Mouse (Mus musculus): Measurements from ENCODE around the gene Bdkrb2. TPM values are rescaled to one million over a fixed set of nuclear protein-coding genes. Genes with fewer than 3 reads are reported as not detected.

Gene Bdkrb2
- 1.8 and 2.1 TPM in 2 replicates for polyA plus RNA-seq (2015; fragmentation: Nextera tagmentation; extraction: Ambion mirVana)

DNA sequence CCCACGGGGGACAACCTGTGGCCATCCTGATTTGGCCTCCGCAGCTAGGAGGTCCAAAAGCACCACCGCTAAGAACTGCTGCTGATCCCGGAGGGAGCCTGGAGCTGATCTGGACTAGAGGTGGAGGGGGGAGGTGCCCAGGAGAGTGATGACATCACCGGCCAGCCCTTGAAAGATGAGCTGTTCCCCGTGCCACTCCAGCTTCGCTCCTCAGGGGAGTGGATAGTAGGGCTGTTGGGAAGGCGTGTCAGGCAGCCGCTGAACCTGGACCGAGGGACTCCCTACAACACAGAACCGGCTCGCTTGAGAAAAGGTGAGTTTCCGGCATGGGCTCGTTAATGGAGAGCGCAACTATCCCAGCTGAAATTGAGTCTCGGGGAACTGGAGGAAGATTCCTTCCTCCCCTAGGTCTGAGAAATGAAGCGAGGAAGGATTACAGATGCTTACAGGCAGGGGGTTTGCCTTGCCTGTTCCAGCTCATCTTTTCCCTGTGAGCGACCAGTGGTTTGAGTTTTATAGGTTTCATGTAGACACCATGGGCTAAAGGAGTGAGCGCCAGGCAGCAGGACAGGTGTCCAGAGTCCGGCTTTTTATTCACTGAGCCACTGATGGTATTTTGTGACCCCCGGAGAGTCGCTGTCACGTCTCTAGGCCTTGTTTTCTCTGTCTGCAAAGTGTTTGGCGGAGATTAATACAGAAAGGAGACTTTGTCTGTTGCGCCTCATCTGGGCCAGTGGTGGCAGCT is at the start of gene Bdkrb2:
Gene Bdkrb2 (plus strand): TSS at position 291 of the 745 bp plus-strand sequence.
- Histone ChIP-seq H3K4me2 (replicated peaks) (peak within 1 kb of the TSS; percentile 70), H3K4me1 (peaks cover 38% of the 10 kb centered on the region), H3K4me3 (peak within 1 kb of the TSS; percentile 39), H3K36me3 (no peaks in the 10 kb centered on the region), H3K9ac (peak within 1 kb of the TSS; percentile 57), H3K9me3 (peaks cover 7% of the 10 kb centered on the region), H3K27ac (no peak within 1 kb of the TSS), H3K27me3 (peaks cover 57% of the 10 kb centered on the region)
- WGBS: 5% methylated on average over 25 of the region's 25 CpGs
- ATAC-seq (ENCODE audit: low FRiP score, low read depth): peak; percentile 49; the same call in 1 of the 2 replicates

DNA sequence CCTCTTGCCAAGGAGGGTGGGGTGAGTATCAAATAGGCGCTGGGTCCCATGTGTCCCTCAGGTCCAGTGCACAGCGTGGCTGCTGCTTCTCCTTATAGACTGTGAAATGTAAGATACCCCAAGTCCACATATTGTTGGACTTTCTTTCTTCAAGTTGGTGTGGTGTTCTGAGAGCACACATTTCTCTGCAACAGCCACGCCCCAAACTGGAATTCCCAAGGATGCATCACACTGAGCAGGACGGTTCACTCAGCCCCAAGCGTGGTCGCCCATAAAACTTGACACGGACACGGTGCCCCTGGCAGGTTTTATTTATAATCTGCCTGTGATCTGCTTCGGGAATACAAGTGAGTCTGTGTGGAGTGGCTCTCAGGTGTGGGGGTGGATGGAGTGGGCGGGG is 48.9 kb upstream of the Bdkrb2 start:
- Histone ChIP-seq H3K9ac (no peak overlapping the region), H3K4me3 (no peak overlapping the region), H3K4me1 (peaks cover 7% of the 10 kb centered on the region), H3K36me3 (no peaks in the 10 kb centered on the region), H3K9me3 (no peaks in the 10 kb centered on the region), H3K27ac (no peak overlapping the region), H3K27me3 (no peaks in the 10 kb centered on the region), H3K4me2 (replicated peaks) (no peak overlapping the region)
- ATAC-seq (ENCODE audit: low FRiP score, low read depth): no peak
- 60% methylated on average over 10 of the region's 10 CpGs for WGBS

DNA sequence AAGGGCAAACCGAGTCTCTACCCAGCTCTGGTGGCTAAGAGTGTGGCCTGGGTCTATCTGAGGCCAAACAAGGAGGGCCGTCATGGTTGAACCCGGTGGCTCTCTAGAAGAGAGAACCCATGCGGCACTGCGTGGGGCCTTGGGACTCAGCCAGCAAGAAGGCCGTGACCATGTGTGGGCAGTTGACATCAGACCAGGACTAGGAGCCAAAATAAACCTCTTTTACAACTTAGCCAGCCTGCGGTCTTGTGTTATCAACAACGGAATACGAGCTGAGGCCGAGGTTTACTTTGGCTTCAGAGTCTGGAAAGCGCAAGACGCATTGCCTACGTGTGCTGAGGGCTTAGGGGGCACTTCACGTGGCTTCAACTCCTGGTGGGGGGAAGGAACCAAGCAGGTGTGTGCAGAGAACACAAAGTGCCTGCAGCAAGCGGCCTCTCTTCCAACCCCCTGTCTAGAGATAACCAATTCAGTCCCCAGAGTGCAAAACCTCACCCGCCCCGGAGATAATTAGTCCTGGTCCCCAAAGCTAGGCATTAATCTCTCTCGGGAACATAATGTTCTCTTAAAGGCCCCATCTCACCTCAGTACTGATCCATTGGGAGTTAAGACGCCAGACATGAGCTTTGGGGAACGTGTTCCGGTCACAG is 45.9 kb upstream of the Bdkrb2 start:
- WGBS: 64% methylated on average over 21 of the region's 21 CpGs
- Histone ChIP-seq H3K36me3 (no peaks in the 10 kb centered on the region), H3K4me2 (replicated peaks) (no peak overlapping the region)

DNA sequence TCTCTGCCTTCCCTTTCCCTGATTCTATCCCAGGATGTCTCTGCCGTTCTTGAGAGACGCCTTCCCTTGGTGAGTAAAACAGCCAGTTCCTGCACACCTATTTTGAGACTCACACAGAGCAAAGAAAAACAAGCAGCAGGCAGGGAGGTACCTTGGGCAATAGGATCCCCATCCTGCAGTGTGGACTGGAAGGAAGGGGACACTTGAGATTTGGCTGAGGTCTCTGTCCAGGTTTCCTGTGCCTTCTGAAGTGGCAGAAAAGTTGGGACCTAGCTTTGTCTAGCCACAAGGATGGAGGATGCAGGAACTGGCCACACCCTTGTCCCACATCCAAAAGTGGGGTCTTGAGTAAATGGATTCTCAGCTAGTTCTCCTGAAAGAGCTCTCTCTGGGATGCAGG is 43.2 kb upstream of the Bdkrb2 start:
- ATAC-seq (ENCODE audit: low FRiP score, low read depth): no peak

More for the DNA sequence above, 45.9 kb upstream of the Bdkrb2 start:
- Histone ChIP-seq H3K27me3 (no peaks in the 10 kb centered on the region), H3K9ac (no peak overlapping the region), H3K27ac (no peak overlapping the region), H3K4me1 (peaks cover 30% of the 10 kb centered on the region), H3K4me3 (no peak overlapping the region), H3K9me3 (0 out of 2 replicates have a peak, but pooled peaks cover 3% of the 10 kb centered on the region)
- peak; percentile 25; the same call in 1 of the 2 replicates for ATAC-seq (ENCODE audit: low FRiP score, low read depth)

DNA sequence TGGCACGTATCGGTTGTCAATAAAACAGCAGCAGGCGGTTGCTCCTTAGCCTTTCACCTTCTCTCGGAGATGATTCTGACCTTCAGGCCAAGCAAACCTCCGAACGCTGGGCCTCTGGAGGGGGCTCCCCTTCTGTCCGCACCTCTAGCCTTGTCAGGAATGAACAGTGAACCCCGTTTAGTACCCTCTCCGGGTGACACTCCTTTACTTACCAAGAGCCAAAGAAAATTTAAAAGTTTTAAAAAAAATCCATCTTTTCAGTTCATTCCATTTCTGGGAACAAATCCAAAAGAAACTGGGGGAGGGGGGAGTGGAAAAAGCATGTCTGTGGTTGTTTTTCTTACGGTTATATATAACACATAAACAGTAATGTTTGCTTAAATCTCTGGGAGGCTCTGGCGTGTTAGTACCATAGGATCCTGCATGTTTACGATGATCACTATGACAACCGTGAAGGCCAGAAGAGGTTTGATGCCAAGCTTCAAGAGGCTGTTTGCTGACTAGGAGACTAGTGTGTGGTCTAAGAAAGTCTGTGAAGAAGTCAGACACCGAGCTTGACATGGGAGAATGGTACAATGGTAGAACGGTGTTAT is 41.8 kb upstream of the Bdkrb2 start:
- Histone ChIP-seq H3K9ac (no peak overlapping the region), H3K36me3 (no peaks in the 10 kb centered on the region), H3K27me3 (no peaks in the 10 kb centered on the region), H3K4me2 (replicated peaks) (peak overlapping the region; percentile 23; the same call in 1 of the 2 replicates), H3K4me3 (no peak overlapping the region), H3K4me1 (peaks cover 30% of the 10 kb centered on the region), H3K27ac (peak overlapping the region; percentile 64; the same call in 1 of the 2 replicates), H3K9me3 (0 out of 2 replicates have a peak, but pooled peaks cover 3% of the 10 kb centered on the region)
- peak; percentile 87 for ATAC-seq (ENCODE audit: low FRiP score, low read depth)
- WGBS: 49% methylated on average over 15 of the region's 15 CpGs

More for the DNA sequence above, 43.2 kb upstream of the Bdkrb2 start:
- no peaks in the 10 kb centered on the region for H3K27me3 ChIP-seq
- no peaks in the 10 kb centered on the region for H3K36me3 ChIP-seq
- no peak overlapping the region for H3K4me2 ChIP-seq (replicated peaks)
- H3K9me3 ChIP-seq: 0 out of 2 replicates have a peak, but pooled peaks cover 3% of the 10 kb centered on the region
- no peak overlapping the region for H3K9ac ChIP-seq
- H3K27ac ChIP-seq: no peak overlapping the region
- WGBS: 83% methylated on average over 2 of the region's 2 CpGs
- peaks cover 30% of the 10 kb centered on the region for H3K4me1 ChIP-seq
- H3K4me3 ChIP-seq: no peak overlapping the region

DNA sequence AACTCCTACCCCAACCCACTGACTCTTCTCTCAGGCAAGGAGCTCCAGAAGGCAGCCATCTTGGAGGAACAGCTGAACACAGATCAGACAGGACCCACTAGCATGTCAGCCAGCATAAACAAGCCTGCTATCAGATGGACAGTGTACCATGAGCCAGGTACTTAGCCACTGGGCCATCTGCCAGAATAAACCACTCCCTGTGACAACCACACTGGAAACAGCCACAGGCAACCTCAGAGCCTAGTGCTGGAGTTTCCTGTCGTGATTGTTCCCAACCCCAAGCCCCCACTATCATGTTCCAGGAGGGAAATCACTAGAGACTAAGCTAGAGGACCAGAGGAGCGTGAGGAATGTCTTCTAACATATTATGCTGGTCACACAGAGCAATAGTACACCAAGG is 39.3 kb upstream of the Bdkrb2 start:
- Histone ChIP-seq H3K4me3 (no peak overlapping the region), H3K27ac (no peak overlapping the region), H3K4me1 (peaks cover 29% of the 10 kb centered on the region), H3K27me3 (no peaks in the 10 kb centered on the region), H3K9ac (no peak overlapping the region), H3K4me2 (replicated peaks) (no peak overlapping the region), H3K9me3 (0 out of 2 replicates have a peak, but pooled peaks cover 3% of the 10 kb centered on the region), H3K36me3 (no peaks in the 10 kb centered on the region)
- 49% methylated on average over 2 of the region's 2 CpGs for WGBS
- no peak for ATAC-seq (ENCODE audit: low FRiP score, low read depth)

DNA sequence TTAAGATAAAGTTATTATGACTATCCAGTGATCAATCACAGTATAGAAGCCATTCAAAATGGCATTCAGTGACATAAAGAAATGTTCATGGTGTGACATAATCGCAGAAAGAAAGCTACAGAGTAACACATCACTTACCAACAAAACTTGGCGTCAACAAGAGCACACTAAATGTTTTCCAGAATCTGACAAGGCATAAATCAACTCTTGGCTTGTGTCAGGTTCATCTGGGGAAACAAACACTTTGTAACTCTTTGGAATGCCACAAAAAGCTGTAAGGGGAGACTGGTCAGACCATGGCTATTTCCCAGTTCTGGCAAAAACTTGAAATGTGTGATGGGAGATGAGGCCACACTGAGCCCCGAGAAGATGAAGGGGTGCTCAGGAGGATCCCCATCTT is 36.8 kb upstream of the Bdkrb2 start:
- no peak overlapping the region for H3K4me2 ChIP-seq (replicated peaks)
- no peak overlapping the region for H3K9ac ChIP-seq
- no peaks in the 10 kb centered on the region for H3K27me3 ChIP-seq
- no peak for ATAC-seq (ENCODE audit: low FRiP score, low read depth)
- H3K4me3 ChIP-seq: no peak overlapping the region
- no peaks in the 10 kb centered on the region for H3K36me3 ChIP-seq
- 0 out of 2 replicates have a peak, but pooled peaks cover 3% of the 10 kb centered on the region for H3K9me3 ChIP-seq
- H3K4me1 ChIP-seq: peaks cover 7% of the 10 kb centered on the region; the same call in 1 of the 2 replicates
- 90% methylated on average over 3 of the region's 3 CpGs for WGBS
- no peak overlapping the region for H3K27ac ChIP-seq

DNA sequence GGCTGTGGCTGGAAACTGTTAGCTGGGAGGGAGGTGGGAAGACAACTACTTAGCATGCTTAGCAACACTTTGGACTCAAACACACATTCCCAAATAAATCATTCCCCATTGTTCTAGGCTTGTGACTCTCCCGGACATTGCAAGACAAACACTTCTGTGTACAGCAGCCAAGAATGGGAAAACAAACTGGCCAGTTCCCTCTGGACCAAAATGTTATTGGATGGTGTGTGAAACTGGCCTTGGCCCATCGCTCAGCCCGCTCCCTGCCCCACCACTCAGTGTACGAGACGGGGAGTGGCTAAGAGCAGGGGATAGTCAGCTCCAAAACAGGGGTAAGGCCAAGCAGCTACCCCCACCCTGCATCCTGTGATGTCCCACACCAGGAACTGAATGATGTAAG is 36.2 kb upstream of the Bdkrb2 start:
- Histone ChIP-seq H3K9ac (no peak overlapping the region), H3K4me3 (no peak overlapping the region), H3K36me3 (no peaks in the 10 kb centered on the region), H3K9me3 (0 out of 2 replicates have a peak, but pooled peaks cover 3% of the 10 kb centered on the region), H3K27ac (no peak overlapping the region), H3K4me1 (peaks cover 7% of the 10 kb centered on the region; the same call in 1 of the 2 replicates), H3K27me3 (no peaks in the 10 kb centered on the region), H3K4me2 (replicated peaks) (no peak overlapping the region)
- 73% methylated on average over 5 of the region's 5 CpGs for WGBS
- ATAC-seq (ENCODE audit: low FRiP score, low read depth): 0 out of 2 replicates have a peak, but pooled peaks have one; percentile 32

DNA sequence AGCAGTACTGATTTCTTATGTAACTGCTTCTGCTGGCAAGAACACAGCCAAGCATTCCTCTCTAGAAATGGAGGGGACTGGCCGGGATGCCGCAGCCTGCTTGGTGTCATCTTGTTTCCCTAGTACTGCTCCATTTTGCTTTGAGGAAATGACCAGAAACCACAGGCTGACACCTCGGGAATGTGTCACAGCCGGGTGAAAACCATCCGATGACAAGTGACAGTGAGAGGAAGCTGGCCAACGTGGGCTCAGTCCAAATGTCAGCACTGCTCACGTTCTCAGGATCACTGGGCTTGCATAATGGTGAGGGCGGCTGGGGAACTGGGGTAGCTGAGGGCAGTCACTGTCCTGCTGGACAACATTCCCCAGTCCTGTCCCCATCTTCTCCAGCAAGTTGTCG is 33.5 kb upstream of the Bdkrb2 start:
- WGBS: 64% methylated on average over 9 of the region's 9 CpGs
- H3K27ac ChIP-seq: no peak overlapping the region
- no peaks in the 10 kb centered on the region for H3K36me3 ChIP-seq
- H3K9me3 ChIP-seq: no peaks in the 10 kb centered on the region
- H3K4me1 ChIP-seq: peaks cover 9% of the 10 kb centered on the region; the same call in 1 of the 2 replicates
- H3K4me3 ChIP-seq: no peak overlapping the region
- H3K9ac ChIP-seq: no peak overlapping the region
- no peak for ATAC-seq (ENCODE audit: low FRiP score, low read depth)
- no peak overlapping the region for H3K4me2 ChIP-seq (replicated peaks)
- no peaks in the 10 kb centered on the region for H3K27me3 ChIP-seq

DNA sequence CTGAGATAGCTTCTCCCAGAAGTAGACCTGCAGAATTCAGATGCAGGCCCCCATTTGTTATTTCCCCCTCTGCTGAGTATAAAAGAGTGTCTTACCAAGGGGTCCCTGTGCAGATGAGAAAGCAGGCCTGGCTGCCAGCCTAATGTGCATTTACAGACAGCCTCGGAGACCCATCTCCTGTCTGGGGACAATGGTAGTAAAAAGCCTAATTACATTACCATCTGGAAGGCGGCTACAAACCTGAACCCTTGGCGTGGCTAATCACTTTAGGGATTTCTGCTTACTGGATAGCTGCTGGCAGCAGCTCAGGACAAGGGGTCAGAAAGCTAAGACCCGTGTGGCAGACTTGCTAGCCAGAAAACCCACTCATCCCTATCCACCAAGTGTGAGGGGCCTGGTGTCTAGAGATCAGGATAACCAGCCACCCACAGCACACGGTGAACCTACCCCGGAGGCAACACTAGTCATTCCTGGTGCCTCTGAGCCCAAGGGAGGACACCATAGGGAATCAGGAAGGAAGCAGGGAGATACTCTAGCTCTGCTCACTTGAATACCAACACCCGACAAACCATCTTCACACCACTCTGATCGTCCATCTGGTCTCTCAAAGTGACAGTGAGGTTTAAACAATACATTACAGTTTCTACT is 31.2 kb upstream of the Bdkrb2 start:
- H3K36me3 ChIP-seq: no peaks in the 10 kb centered on the region
- no peaks in the 10 kb centered on the region for H3K9me3 ChIP-seq
- H3K4me3 ChIP-seq: no peak overlapping the region
- H3K9ac ChIP-seq: no peak overlapping the region
- H3K4me1 ChIP-seq: peaks cover 14% of the 10 kb centered on the region
- H3K27ac ChIP-seq: no peak overlapping the region
- no peak overlapping the region for H3K4me2 ChIP-seq (replicated peaks)
- WGBS: 36% methylated on average over 8 of the region's 8 CpGs
- 0 out of 2 replicates have a peak, but pooled peaks cover 2% of the 10 kb centered on the region for H3K27me3 ChIP-seq
- no peak for ATAC-seq (ENCODE audit: low FRiP score, low read depth)

DNA sequence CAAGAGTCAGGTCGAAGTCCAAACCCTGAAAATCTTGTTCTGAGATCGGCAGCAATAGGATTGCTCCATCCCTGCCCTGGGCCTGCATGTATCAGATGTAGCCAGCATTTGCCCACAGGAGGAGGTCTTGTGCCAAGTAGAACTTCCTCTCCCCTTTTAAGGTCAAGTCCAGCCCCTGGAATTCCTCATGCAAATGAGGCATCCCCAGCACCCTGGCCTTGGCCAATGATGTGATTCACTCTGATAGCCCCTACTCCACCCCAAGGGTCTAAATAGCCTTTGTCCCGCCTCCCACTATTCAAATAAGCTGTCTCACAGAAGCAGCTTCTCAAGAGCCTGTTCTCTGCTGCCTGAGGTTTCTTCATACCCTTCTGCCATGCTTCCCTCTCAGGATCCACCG is 28.2 kb upstream of the Bdkrb2 start:
- Histone ChIP-seq H3K36me3 (no peaks in the 10 kb centered on the region), H3K27me3 (0 out of 2 replicates have a peak, but pooled peaks cover 3% of the 10 kb centered on the region), H3K9ac (no peak overlapping the region), H3K9me3 (no peaks in the 10 kb centered on the region), H3K27ac (no peak overlapping the region), H3K4me3 (no peak overlapping the region), H3K4me1 (peaks cover 15% of the 10 kb centered on the region), H3K4me2 (replicated peaks) (no peak overlapping the region)
- WGBS: 90% methylated on average over 4 of the region's 4 CpGs
- no peak for ATAC-seq (ENCODE audit: low FRiP score, low read depth)
